Comparison of ENCODE assay signal across 25 mouse cellular contexts in the genomic region with DNA sequence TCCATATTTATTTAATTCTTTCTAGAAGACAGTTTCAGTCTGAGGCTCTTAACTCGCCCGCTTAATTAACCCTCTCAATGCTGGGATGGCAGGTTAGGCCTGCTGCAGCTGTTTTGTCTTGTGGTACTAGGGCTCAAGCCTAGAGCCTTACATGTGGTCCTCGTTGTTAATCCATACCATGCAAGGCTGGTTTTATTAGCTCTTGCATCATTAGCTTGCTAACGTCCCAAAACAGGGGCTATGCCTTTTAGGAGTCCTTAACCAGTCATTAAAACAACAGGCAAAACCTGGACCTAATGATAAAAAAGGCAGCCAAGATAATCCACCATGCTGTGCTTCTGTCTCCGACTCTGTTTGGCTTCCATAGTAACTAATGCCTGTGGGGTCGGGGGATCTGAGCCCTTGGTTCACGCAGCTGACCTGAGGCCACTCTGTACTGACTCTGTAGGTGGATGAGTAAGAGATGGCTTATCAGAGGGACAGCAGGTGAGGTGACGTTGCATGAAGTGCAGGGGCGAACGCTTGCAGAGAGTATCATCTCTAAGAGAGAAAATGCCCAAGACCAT.
A peak's percentile ranks its signal among the peaks of the same experiment; 100 is the strongest.
DNase-seq lines count a peak whose midpoint lies in the region; ATAC-seq and TF ChIP-seq lines count a peak whose summit lies in the region.
"Had no signal": no experiment of that assay in that cellular context is flagged by ENCODE, and none has a peak within 500 bp of the region (broad histone marks: within the 10 kb centered on the region; RNA-seq: fewer than 3 reads in every experiment).

No protein-coding gene starts in this region.

- no peak overlapping the region for H3K4me3 ChIP-seq in intestine, postnatal 0 days (ENCODE audit: low read depth, low read length)
- H3K4me3 ChIP-seq in intestine, embryonic 15.5 days (replicated peaks) = no peak overlapping the region
- H3K4me3 ChIP-seq in testis, adult 2 months (ENCODE audit: control insufficient read depth, low read depth, low read length) = peak overlapping the region; percentile 66
- no peak overlapping the region for H3K4me3 ChIP-seq in midbrain, embryonic 15.5 days
- H3K4me3 ChIP-seq: forebrain, embryonic 10.5 days; gastrocnemius, adult 2 months; hindbrain, embryonic 15.5 days; left cerebral cortex, adult 2 months; limb, embryonic 15.5 days; liver, embryonic 15.5 days; megakaryocyte, embryonic 14.5 days; myocyte had no signal

- no peak for DNase-seq in testis, postnatal 14 days (ENCODE audit: low spot score)
- no peak for DNase-seq in left cerebral cortex, postnatal 14 days (ENCODE audit: low spot score in 2 of 2)
- DNase-seq in frontal cortex, postnatal 14 days (ENCODE audit: low spot score in 2 of 2) = no peak
- DNase-seq: B cell, adult 2 months; forebrain, postnatal 0 days; gastrocnemius, adult 2 months; heart, postnatal 10 days; kidney, adult 2 months; kidney, postnatal 25 days; layer of hippocampus, adult 9-11 months; right cerebral cortex, adult 18-20 months; thymus, postnatal 36 days had no signal

- no peak for ATAC-seq in intestine, postnatal 0 days
- no peak for ATAC-seq in intestine, embryonic 15.5 days
- 0 out of 2 replicates have a peak, but pooled peaks have one; percentile 51 for ATAC-seq in midbrain, embryonic 15.5 days (replicated peaks)
- ATAC-seq: forebrain, postnatal 0 days; lung, postnatal 0 days had no signal

- peak overlapping the region; percentile 28; the same call in 1 of the 2 replicates for H3K27ac ChIP-seq in intestine, postnatal 0 days (ENCODE audit: low read depth, low read length)
- no peak overlapping the region for H3K27ac ChIP-seq in intestine, embryonic 15.5 days
- H3K27ac ChIP-seq in testis, adult 2 months (ENCODE audit: control insufficient read depth, insufficient read depth, low read depth, low read length) = no peak overlapping the region
- no peak overlapping the region for H3K27ac ChIP-seq in midbrain, embryonic 15.5 days
- H3K27ac ChIP-seq: forebrain, embryonic 10.5 days; gastrocnemius, adult 2 months; hindbrain, embryonic 15.5 days; left cerebral cortex, adult 2 months; limb, embryonic 15.5 days; liver, embryonic 15.5 days had no signal

- H3K4me1 ChIP-seq in intestine, postnatal 0 days (replicated peaks; ENCODE audit: control insufficient read depth, insufficient read depth, low read length) = no peaks in the 10 kb centered on the region
- no peaks in the 10 kb centered on the region for H3K4me1 ChIP-seq in intestine, embryonic 15.5 days (replicated peaks)
- no peaks in the 10 kb centered on the region for H3K4me1 ChIP-seq in testis, adult 2 months (ENCODE audit: control insufficient read depth, insufficient read depth, low read length)
- H3K4me1 ChIP-seq in midbrain, embryonic 15.5 days = no peaks in the 10 kb centered on the region
- H3K4me1 ChIP-seq: liver, embryonic 15.5 days had no signal

- intact Hi-C loops in left cerebral cortex, postnatal 14 days (cut with DNase I) = loop anchor here (5.0 kb wide), 1 partner anchor 81 kb away; no protein-coding TSS in a partner anchor

- TF ChIP-seq CTCF in intestine, postnatal 0 days (IDR thresholded peaks at IDR 0.05; ENCODE audit: low read depth) = no peak
- no peak for TF ChIP-seq CTCF in testis, adult 2 months (IDR thresholded peaks at IDR 0.05; ENCODE audit: control insufficient read depth, insufficient read depth, insufficient replicate concordance, low read depth, low read length)

- H3K9me3 ChIP-seq in intestine, postnatal 0 days (ENCODE audit: control insufficient read depth) = no peaks in the 10 kb centered on the region
- no peaks in the 10 kb centered on the region for H3K9me3 ChIP-seq in intestine, embryonic 15.5 days
- no peaks in the 10 kb centered on the region for H3K9me3 ChIP-seq in midbrain, embryonic 15.5 days
- H3K9me3 ChIP-seq: forebrain, embryonic 10.5 days; hindbrain, embryonic 15.5 days; limb, embryonic 15.5 days; liver, embryonic 15.5 days; megakaryocyte, embryonic 14.5 days had no signal

- H3K36me3 ChIP-seq in intestine, postnatal 0 days (ENCODE audit: control insufficient read depth, insufficient read depth) = peaks cover 47% of the 10 kb centered on the region
- peaks cover 8% of the 10 kb centered on the region; the same call in 1 of the 2 replicates for H3K36me3 ChIP-seq in intestine, embryonic 15.5 days
- H3K36me3 ChIP-seq in testis, adult 2 months (ENCODE audit: control insufficient read depth, insufficient read depth, low read length) = no peaks in the 10 kb centered on the region
- H3K36me3 ChIP-seq in midbrain, embryonic 15.5 days (replicated peaks) = peaks cover 42% of the 10 kb centered on the region

- no peaks in the 10 kb centered on the region for H3K27me3 ChIP-seq in intestine, postnatal 0 days (replicated peaks; ENCODE audit: control insufficient read depth, insufficient read depth, low read length)
- no peaks in the 10 kb centered on the region for H3K27me3 ChIP-seq in intestine, embryonic 15.5 days (replicated peaks)
- H3K27me3 ChIP-seq in testis, adult 2 months (ENCODE audit: control insufficient read depth, insufficient read depth, low read length) = no peaks in the 10 kb centered on the region
- H3K27me3 ChIP-seq in midbrain, embryonic 15.5 days (replicated peaks) = no peaks in the 10 kb centered on the region
- H3K27me3 ChIP-seq: hindbrain, embryonic 15.5 days; limb, embryonic 15.5 days; liver, embryonic 15.5 days; megakaryocyte, embryonic 14.5 days had no signal

- no peak for TF ChIP-seq POLR2A in testis, adult 2 months (IDR thresholded peaks at IDR 0.05; ENCODE audit: control insufficient read depth, low read depth, low read length)

- H3K9ac ChIP-seq in intestine, postnatal 0 days (ENCODE audit: low read depth, low read length) = no peak overlapping the region
- no peak overlapping the region for H3K9ac ChIP-seq in intestine, embryonic 15.5 days
- no peak overlapping the region for H3K9ac ChIP-seq in midbrain, embryonic 15.5 days
- H3K9ac ChIP-seq: forebrain, postnatal 0 days; hindbrain, embryonic 15.5 days; limb, embryonic 15.5 days; liver, embryonic 15.5 days had no signal

- 74% methylated on average over 10 of the region's 10 CpGs for WGBS in intestine, postnatal 0 days
- WGBS in intestine, embryonic 15.5 days = 67% methylated on average over 10 of the region's 10 CpGs
- WGBS in midbrain, embryonic 15.5 days = 36% methylated on average over 10 of the region's 10 CpGs

- H3K4me2 ChIP-seq in intestine, postnatal 0 days (replicated peaks; ENCODE audit: low read depth) = no peak overlapping the region
- H3K4me2 ChIP-seq in intestine, embryonic 15.5 days (replicated peaks) = no peak overlapping the region
- H3K4me2 ChIP-seq in midbrain, embryonic 15.5 days = no peak overlapping the region
- H3K4me2 ChIP-seq: heart, embryonic 11.5 days; hindbrain, embryonic 15.5 days; limb, embryonic 15.5 days; liver, embryonic 15.5 days had no signal
